Mouse (Mus musculus): ENCODE results near the gene Ano9. TPM values are rescaled to one million over a fixed set of nuclear protein-coding genes. Genes with fewer than 3 reads are reported as not detected.

Ano9 gene
- polyA plus RNA-seq, 1 experiment = 22.1 TPM

DNA sequence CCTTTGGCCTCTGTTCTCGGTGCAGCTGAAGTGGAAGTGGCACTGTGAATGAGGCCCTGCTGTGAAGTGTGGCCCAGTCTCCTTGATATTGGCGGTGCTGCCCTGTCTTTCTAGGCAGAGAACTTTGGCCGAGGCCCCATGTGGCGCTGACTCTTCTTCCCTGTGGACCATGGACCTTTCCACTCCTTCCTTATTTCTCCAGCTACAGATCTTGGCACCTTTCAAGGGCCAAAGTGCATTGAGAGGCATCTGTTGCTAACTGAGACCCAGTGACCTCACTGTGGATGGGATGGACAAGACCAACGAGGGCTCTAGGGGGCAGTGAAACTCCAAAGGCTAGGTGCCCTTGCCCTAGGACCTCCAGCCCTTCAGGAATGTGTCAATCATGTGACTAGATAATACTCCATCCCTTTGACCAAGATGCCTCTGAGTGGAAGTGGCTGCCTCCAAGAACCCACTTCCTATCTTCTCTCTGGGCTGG lies 3.5 kb upstream of the Ano9 start:
- TF ChIP-seq EP300 (IDR thresholded peaks at IDR 0.05; ENCODE audit: insufficient read depth, low read depth, low read length) (no peak), POLR2A (IDR thresholded peaks at IDR 0.05; ENCODE audit: insufficient read depth, low read length) (no peak), CTCF (IDR thresholded peaks at IDR 0.05; ENCODE audit: low read depth, low read length) (peak; percentile 52)
- Histone ChIP-seq H3K9ac (ENCODE audit: low read depth, poor library complexity, severe bottlenecking) (no peak overlapping the region), H3K36me3 (ENCODE audit: control insufficient read depth, insufficient read depth, low read length, poor library complexity, severe bottlenecking) (no peaks in the 10 kb centered on the region), H3K4me3 (ENCODE audit: low read depth, low read length) (no peak overlapping the region), H3K27ac (ENCODE audit: insufficient read depth, low read length) (peak overlapping the region; percentile 29), H3K27me3 (ENCODE audit: control insufficient read depth, insufficient read depth, low read length, poor library complexity, severe bottlenecking) (no peaks in the 10 kb centered on the region), H3K4me1 (ENCODE audit: control insufficient read depth, insufficient read depth, low read length) (no peaks in the 10 kb centered on the region), H3K9me3 (replicated peaks; ENCODE audit: control insufficient read depth, insufficient read depth, low read length, poor library complexity, severe bottlenecking) (no peaks in the 10 kb centered on the region)

DNA sequence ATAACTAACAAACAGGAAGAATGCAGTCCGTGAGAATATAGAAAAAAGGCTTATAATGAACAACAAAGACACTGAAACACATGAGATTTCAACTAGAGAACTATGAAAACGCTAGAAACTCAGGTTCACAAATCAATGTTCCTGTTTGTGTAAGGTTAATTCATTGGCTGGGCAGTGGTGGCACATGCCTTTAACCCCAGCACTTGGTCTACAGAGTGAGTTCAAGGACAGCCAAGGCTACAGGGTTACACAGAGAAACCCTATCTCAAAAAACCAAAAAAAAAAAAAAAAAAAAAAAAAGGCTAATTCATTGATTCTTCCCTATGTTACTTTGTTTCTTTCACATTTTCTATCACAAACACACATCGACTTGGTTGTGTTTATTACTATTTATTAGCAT lies 3.0 kb upstream of the Ano9 start:
- H3K4me1 ChIP-seq (ENCODE audit: control insufficient read depth, insufficient read depth, low read length) = no peaks in the 10 kb centered on the region
- H3K4me3 ChIP-seq (ENCODE audit: low read depth, low read length) = no peak overlapping the region
- peak overlapping the region; percentile 29; the same call in 1 of the 2 replicates for H3K27ac ChIP-seq (ENCODE audit: insufficient read depth, low read length)
- H3K9ac ChIP-seq (ENCODE audit: low read depth, poor library complexity, severe bottlenecking) = no peak overlapping the region
- H3K36me3 ChIP-seq (ENCODE audit: control insufficient read depth, insufficient read depth, low read length, poor library complexity, severe bottlenecking) = no peaks in the 10 kb centered on the region
- no peaks in the 10 kb centered on the region for H3K27me3 ChIP-seq (ENCODE audit: control insufficient read depth, insufficient read depth, low read length, poor library complexity, severe bottlenecking)
- H3K9me3 ChIP-seq (replicated peaks; ENCODE audit: control insufficient read depth, insufficient read depth, low read length, poor library complexity, severe bottlenecking) = no peaks in the 10 kb centered on the region
- TF ChIP-seq POLR2A (IDR thresholded peaks at IDR 0.05; ENCODE audit: insufficient read depth, low read length) (no peak), EP300 (IDR thresholded peaks at IDR 0.05; ENCODE audit: insufficient read depth, low read depth, low read length) (no peak), CTCF (IDR thresholded peaks at IDR 0.05; ENCODE audit: low read depth, low read length) (no peak)

DNA sequence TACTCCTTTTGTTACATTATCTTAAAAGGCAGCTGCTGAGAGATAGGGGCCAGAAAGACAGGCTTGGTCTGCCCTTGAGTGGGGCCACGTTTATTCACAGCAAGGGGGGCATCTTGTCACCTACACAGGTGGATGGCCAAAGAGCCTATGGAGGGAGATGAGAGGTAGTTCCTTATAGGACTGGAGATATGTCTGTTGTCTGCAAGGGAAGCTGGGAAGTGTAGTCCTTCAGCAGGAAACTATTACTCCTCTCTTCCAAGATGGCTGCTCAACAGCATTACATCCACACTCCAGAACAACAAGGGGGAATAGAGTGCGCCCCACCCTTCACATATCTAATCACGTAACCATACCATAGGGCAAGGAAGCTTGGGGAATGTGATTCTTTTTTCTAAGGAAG lies 1.9 kb upstream of the Ano9 start:
- TF ChIP-seq EP300 (IDR thresholded peaks at IDR 0.05; ENCODE audit: insufficient read depth, low read depth, low read length) (no peak), POLR2A (IDR thresholded peaks at IDR 0.05; ENCODE audit: insufficient read depth, low read length) (no peak), CTCF (IDR thresholded peaks at IDR 0.05; ENCODE audit: low read depth, low read length) (no peak)
- Histone ChIP-seq H3K4me3 (ENCODE audit: low read depth, low read length) (no peak overlapping the region), H3K27ac (ENCODE audit: insufficient read depth, low read length) (no peak overlapping the region), H3K4me1 (ENCODE audit: control insufficient read depth, insufficient read depth, low read length) (no peaks in the 10 kb centered on the region), H3K9me3 (replicated peaks; ENCODE audit: control insufficient read depth, insufficient read depth, low read length, poor library complexity, severe bottlenecking) (no peaks in the 10 kb centered on the region), H3K9ac (ENCODE audit: low read depth, poor library complexity, severe bottlenecking) (no peak overlapping the region), H3K27me3 (ENCODE audit: control insufficient read depth, insufficient read depth, low read length, poor library complexity, severe bottlenecking) (no peaks in the 10 kb centered on the region), H3K36me3 (ENCODE audit: control insufficient read depth, insufficient read depth, low read length, poor library complexity, severe bottlenecking) (no peaks in the 10 kb centered on the region)

DNA sequence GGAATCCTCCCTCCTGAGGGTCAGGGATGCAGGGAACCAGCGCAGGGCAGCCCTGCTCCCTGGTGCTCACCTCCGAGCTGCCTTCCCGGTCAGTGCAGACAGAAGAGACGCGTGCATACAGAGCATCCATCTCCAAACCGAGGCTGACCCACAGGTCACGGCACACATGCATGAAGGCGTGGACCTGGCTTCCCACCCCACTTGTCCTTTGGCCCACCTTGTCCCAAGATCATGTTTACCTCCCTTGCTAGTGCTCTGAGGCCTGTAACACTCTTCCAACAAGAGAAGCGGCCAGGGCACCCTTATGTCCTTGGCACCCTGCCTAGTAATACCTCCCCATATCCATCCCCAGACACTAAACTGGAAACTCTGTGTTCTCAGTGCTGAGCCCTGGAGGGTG lies 1.7 kb downstream of the Ano9 start:
- Histone ChIP-seq H3K27me3 (ENCODE audit: control insufficient read depth, insufficient read depth, low read length, poor library complexity, severe bottlenecking) (no peaks in the 10 kb centered on the region), H3K4me1 (ENCODE audit: control insufficient read depth, insufficient read depth, low read length) (no peaks in the 10 kb centered on the region), H3K36me3 (ENCODE audit: control insufficient read depth, insufficient read depth, low read length, poor library complexity, severe bottlenecking) (no peaks in the 10 kb centered on the region), H3K27ac (ENCODE audit: insufficient read depth, low read length) (no peak overlapping the region), H3K4me3 (ENCODE audit: low read depth, low read length) (no peak overlapping the region), H3K9ac (ENCODE audit: low read depth, poor library complexity, severe bottlenecking) (no peak overlapping the region), H3K9me3 (replicated peaks; ENCODE audit: control insufficient read depth, insufficient read depth, low read length, poor library complexity, severe bottlenecking) (no peaks in the 10 kb centered on the region)
- TF ChIP-seq CTCF (IDR thresholded peaks at IDR 0.05; ENCODE audit: low read depth, low read length) (no peak), POLR2A (IDR thresholded peaks at IDR 0.05; ENCODE audit: insufficient read depth, low read length) (no peak), EP300 (IDR thresholded peaks at IDR 0.05; ENCODE audit: insufficient read depth, low read depth, low read length) (no peak)

DNA sequence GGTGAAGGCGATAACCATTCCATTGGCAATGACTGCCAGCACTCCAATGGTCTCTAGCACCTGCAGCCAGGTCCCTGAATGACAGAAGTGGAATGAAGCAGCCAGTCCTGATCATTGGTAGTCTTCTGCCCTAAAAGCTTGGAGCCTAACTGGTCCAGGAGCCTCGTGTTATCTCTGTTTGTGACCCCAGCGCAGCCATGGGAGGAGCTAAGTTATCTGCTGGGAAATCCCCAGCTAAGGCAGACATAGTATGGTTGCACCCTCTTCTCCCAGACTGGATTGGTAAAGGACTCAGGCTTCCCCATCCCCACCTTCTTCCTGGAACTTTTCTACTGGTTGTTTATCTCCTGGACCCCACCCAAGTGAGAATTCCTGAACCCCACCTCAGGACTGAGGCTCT lies 14.4 kb downstream of the Ano9 start:
- H3K27ac ChIP-seq (ENCODE audit: insufficient read depth, low read length) = no peak overlapping the region
- H3K4me1 ChIP-seq (ENCODE audit: control insufficient read depth, insufficient read depth, low read length) = peaks cover 1% of the 10 kb centered on the region
- H3K9ac ChIP-seq (ENCODE audit: low read depth, poor library complexity, severe bottlenecking) = no peak overlapping the region
- H3K4me3 ChIP-seq (ENCODE audit: low read depth, low read length) = no peak overlapping the region
- no peak for TF ChIP-seq POLR2A (IDR thresholded peaks at IDR 0.05; ENCODE audit: insufficient read depth, low read length)
- no peak for TF ChIP-seq EP300 (IDR thresholded peaks at IDR 0.05; ENCODE audit: insufficient read depth, low read depth, low read length)
- TF ChIP-seq CTCF (IDR thresholded peaks at IDR 0.05; ENCODE audit: low read depth, low read length) = no peak
- no peaks in the 10 kb centered on the region for H3K27me3 ChIP-seq (ENCODE audit: control insufficient read depth, insufficient read depth, low read length, poor library complexity, severe bottlenecking)
- no peaks in the 10 kb centered on the region for H3K36me3 ChIP-seq (ENCODE audit: control insufficient read depth, insufficient read depth, low read length, poor library complexity, severe bottlenecking)
- no peaks in the 10 kb centered on the region for H3K9me3 ChIP-seq (replicated peaks; ENCODE audit: control insufficient read depth, insufficient read depth, low read length, poor library complexity, severe bottlenecking)

DNA sequence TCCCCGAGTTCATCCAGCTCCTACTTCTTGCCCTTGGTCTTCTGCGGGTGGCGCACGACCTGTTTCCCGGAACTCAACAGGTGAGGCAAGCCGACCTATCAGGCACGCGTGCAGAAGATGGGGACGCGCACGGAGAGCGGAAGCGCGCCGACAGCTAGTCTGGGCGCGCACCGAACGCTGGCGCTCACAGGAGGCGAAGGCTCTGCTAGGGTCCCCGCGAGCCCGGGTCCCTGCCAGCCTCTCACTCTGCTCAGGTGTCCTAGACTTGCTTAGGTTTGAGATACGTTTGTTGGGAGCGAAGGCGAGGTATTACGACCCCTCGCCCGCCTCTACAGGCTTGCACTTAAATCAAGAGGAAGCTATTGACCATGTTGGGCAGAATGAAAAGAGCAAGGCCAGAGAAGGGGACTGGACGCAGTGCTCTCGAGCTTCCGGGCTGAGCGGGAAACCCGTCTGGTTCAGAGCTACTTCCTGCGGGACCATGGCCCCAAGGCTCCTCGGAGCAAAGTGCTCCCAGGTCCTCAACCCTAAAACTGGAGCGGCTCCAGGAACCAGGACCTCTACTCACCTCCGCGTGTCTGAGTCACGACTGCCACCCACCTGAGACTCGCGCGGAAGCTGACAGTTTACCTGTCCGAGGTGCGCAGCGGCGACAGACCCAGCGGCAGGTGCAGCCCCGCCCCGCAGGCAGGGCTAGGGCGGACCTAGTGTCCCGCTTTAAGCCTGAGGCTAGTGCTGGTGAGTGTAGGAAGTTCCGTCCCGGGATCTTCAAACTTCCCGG lies 17.5 kb downstream of the Ano9 start, which contains the start of gene Sigirr:
TSS of gene Sigirr (minus strand) at position 662 of the 781 bp plus-strand sequence.
- peaks cover 4% of the 10 kb centered on the region for H3K4me1 ChIP-seq (ENCODE audit: control insufficient read depth, insufficient read depth, low read length)
- TF ChIP-seq POLR2A (IDR thresholded peaks at IDR 0.05; ENCODE audit: insufficient read depth, low read length) (peak; percentile 54), CTCF (IDR thresholded peaks at IDR 0.05; ENCODE audit: low read depth, low read length) (no peak), EP300 (IDR thresholded peaks at IDR 0.05; ENCODE audit: insufficient read depth, low read depth, low read length) (0 out of 2 replicates have a peak, but pooled peaks have one; percentile 34)
- H3K9me3 ChIP-seq (replicated peaks; ENCODE audit: control insufficient read depth, insufficient read depth, low read length, poor library complexity, severe bottlenecking) = no peaks in the 10 kb centered on the region
- peak within 1 kb of the TSS; percentile 90 for H3K4me3 ChIP-seq (ENCODE audit: low read depth, low read length)
- no peaks in the 10 kb centered on the region for H3K36me3 ChIP-seq (ENCODE audit: control insufficient read depth, insufficient read depth, low read length, poor library complexity, severe bottlenecking)
- peak within 1 kb of the TSS; percentile 69 for H3K27ac ChIP-seq (ENCODE audit: insufficient read depth, low read length)
- no peaks in the 10 kb centered on the region for H3K27me3 ChIP-seq (ENCODE audit: control insufficient read depth, insufficient read depth, low read length, poor library complexity, severe bottlenecking)
- H3K9ac ChIP-seq (ENCODE audit: low read depth, poor library complexity, severe bottlenecking) = peak within 1 kb of the TSS; percentile 51

All from ES-Bruce4 (cell line).